Mouse (Mus musculus): ENCODE measurements around the gene Eva1c. TPM values are rescaled to one million over a fixed set of nuclear protein-coding genes. Genes with fewer than 3 reads are reported as not detected.
"Not testable (repeated sequence)": the region's sequence is repeated elsewhere in the genome, so short reads cannot be mapped to it uniquely, and the experiment has no call there.

Eva1c gene
- total RNA-seq, 2 experiments from 2014 or later, result 1.7 to 2.7 TPM

DNA sequence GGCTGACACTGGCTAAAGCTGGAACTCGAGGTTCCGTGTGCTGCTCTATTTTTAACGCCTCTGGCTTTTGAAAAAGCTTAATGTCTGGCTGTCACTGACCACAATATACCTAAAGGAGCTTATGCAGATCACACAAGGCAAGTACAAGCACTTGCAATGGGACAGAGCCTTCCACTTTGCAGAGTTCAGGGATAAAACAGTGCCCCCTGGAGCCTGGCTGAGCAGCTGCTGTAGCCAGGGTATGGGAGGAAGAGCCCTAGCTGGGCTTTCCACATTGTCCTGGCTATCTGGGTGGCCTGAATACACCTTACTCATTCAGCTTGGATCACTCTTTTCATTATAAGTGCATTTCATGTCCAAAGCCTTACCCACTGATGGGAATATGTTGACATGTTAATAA, 24.6 kb upstream of the Eva1c start:
- intact Hi-C loops (cut with DNase I), result loop anchor here (5.0 kb wide), 1 partner anchor 125 kb away; no protein-coding TSS in a partner anchor
- no peak for DNase-seq (ENCODE audit: extremely low spot score in 1 of 2, low spot score in 2 of 2)
- Histone ChIP-seq H3K4me3 (no peak overlapping the region), H3K27ac (no peak overlapping the region)
- peak; percentile 52 for TF ChIP-seq CTCF (IDR thresholded peaks at IDR 0.05)

DNA sequence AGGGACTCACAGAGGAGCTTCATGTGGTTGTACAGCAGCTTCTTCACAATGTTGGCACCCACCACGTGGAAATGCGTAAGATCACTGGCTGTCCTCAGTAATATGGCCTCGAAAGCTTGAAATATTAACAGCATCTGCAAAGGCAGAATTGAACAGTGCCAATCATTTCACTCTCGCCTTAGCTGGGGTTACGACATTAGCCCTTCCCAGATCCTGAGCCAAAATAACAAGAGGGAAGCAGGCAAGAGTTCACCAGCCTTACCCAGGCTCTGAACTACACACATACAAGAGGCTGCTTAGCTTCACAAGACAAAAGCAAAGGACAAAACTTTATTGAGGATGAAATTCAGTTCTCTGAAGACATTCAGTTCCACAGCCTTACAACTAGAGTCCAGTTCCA, 22.1 kb upstream of the Eva1c start:
- H3K4me3 ChIP-seq, result no peak overlapping the region
- no peak for DNase-seq (ENCODE audit: extremely low spot score in 1 of 2, low spot score in 2 of 2)
- TF ChIP-seq CTCF (IDR thresholded peaks at IDR 0.05), result no peak
- intact Hi-C loops (cut with DNase I), result loop anchor here (5.0 kb wide), 1 partner anchor 123 kb away; no protein-coding TSS in a partner anchor
- no peak overlapping the region for H3K27ac ChIP-seq

DNA sequence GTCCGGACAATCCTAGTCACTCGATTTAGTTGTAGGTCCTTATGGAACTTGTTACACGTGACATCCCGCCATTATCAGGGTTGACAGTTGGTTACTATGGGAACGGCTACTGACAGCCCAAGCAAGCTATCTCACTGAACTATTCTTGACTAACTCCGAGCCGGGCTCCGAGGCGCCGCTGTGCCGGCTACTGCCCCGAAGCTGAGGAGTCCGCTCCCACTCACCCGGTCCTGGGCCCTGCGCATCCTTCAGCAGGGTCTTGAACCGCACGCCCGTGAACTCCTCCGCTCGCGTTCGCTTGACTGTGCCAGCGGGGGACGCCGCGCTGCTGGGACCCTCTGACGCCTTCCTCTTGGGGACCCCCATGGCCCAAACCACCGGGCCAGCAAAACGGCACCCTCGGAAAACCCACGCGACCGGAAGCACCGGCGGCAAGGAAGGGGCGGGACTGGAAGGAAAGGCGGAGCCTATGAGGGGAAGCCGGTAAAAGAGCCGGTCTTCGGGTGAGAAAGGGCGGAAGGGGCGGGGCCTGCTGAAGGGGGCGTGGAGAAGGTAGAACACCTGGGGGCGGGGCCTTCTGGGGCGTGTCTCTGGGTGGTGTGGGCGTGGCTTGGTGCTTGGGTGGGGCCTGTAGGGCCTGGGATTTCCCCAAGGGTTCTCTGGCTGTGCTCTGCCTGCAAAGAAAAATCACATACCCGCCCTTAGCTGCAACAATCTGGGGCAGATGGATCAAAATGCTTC, 16.4 kb upstream of the Eva1c start, which contains the start of gene Urb1:
Gene Urb1 (minus strand): TSS at position 439 of the 741 bp plus-strand sequence.
- H3K27ac ChIP-seq, result peak within 1 kb of the TSS; percentile 84
- H3K4me3 ChIP-seq, result peak within 1 kb of the TSS; percentile 90
- TF ChIP-seq CTCF (IDR thresholded peaks at IDR 0.05), result no peak
- peak; percentile 97 to 98 for DNase-seq (ENCODE audit: extremely low spot score in 1 of 2, low spot score in 2 of 2)
- intact Hi-C loops (cut with DNase I), result no loop called here

DNA sequence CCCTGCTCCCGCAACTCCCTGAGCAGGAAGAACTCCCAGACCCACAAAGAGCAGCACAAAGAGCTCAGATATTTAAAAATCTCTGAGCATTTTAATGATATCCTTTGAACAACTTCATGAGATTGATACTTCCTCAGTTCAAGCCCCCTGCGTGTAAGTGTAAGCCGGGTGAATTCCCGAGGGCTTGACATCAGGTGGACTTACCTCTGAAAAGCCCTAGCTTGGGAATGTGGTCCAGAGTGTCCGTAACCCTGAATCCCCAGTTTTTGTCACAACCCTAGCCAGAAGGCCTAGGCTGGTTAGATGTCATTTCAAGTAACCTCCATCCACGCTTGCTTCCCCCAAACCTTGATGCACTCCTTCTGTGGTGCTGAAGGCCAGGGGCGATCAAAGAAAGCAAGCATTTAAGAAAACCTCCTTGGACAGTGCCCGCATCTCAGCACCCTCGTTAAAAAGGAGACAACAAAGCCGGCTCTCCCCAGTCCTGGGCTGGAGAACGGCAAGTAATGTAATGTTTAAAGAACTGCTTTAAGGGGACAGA, 15.7 kb upstream of the Eva1c start:
- Histone ChIP-seq H3K4me3 (peak overlapping the region; percentile 90), H3K27ac (peak overlapping the region; percentile 84)
- intact Hi-C loops (cut with DNase I), result no loop called here
- no peak for DNase-seq (ENCODE audit: extremely low spot score in 1 of 2, low spot score in 2 of 2)
- TF ChIP-seq CTCF (IDR thresholded peaks at IDR 0.05), result no peak

DNA sequence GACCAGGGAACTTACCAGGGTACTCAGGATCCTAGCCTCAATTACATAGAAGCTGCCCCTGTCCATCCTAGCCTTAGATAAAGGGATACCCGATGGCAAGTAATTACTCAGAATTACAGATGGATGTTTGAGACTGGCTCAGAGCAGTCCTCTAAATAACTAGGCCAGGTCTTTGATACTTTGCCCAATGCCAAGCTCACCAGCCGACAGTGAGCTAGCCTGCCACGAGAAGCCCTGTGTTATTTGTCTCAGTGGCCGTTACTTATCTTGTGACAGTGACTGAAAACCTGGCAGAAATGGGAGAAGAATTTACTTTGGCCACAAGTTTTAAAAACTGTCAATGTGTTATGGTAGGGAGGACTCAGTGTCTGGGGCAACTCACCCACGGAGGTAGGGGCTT, 14.4 kb upstream of the Eva1c start:
- intact Hi-C loops (cut with DNase I), result no loop called here
- Histone ChIP-seq H3K4me3 (no peak overlapping the region), H3K27ac (no peak overlapping the region)
- no peak for DNase-seq (ENCODE audit: extremely low spot score in 1 of 2, low spot score in 2 of 2)
- TF ChIP-seq CTCF (IDR thresholded peaks at IDR 0.05), result no peak

DNA sequence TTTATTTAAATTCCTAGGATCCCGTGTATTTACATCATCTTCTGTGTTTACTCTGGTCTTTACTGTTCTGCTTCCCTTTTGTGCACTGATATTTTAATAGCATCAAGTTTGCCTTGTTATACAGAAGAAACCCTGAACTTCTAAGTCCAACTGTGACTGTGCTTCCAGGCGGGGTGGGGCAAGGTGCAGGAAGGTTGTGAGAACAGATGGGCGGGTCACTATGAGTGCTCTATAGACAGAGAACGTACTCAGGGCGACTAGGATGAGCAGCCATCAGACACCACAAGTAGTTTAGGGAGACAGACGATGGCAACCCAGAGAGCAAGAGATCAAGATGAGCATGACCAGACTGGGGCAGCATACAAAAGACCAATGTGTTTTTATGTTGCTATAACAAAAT, 6.2 kb upstream of the Eva1c start:
- intact Hi-C loops (cut with DNase I), result no loop called here
- H3K27ac ChIP-seq, result no peak overlapping the region
- no peak for TF ChIP-seq CTCF (IDR thresholded peaks at IDR 0.05)
- no peak overlapping the region for H3K4me3 ChIP-seq
- DNase-seq (ENCODE audit: extremely low spot score in 1 of 2, low spot score in 2 of 2), result no peak

DNA sequence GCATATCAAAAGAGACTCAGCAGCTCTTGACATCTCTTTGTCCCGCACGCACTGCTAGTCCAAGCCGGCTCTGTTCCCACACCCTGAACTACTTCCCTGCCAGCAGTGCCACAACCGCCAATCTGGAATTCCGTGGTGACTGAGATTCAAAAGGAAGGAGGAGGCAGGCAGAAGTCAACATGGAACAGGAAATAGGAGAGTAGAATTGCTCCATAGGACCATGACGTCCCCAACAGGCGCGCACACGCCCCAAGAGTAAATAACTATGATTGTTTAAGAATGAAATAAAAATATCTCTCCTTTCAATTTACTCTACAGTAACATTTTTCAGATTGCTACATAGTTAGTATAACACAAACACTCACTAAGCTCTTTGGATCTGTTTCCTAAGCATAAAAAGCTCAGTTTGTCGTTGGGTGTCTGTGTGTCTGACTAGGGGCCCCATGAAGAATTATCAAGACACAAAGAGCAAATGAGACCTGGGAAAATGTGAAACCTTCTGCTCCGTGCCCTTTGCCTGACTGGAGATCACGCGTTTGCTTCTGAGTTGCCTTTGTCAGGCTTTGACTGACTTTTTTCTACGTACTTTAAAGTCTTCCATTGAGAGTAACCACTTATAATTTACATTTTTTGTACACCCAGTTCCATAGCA, 5.3 kb upstream of the Eva1c start:
- intact Hi-C loops (cut with DNase I), result no loop called here
- Histone ChIP-seq H3K27ac (no peak overlapping the region), H3K4me3 (no peak overlapping the region)
- DNase-seq (ENCODE audit: extremely low spot score in 1 of 2, low spot score in 2 of 2), result no peak
- no peak for TF ChIP-seq CTCF (IDR thresholded peaks at IDR 0.05)

DNA sequence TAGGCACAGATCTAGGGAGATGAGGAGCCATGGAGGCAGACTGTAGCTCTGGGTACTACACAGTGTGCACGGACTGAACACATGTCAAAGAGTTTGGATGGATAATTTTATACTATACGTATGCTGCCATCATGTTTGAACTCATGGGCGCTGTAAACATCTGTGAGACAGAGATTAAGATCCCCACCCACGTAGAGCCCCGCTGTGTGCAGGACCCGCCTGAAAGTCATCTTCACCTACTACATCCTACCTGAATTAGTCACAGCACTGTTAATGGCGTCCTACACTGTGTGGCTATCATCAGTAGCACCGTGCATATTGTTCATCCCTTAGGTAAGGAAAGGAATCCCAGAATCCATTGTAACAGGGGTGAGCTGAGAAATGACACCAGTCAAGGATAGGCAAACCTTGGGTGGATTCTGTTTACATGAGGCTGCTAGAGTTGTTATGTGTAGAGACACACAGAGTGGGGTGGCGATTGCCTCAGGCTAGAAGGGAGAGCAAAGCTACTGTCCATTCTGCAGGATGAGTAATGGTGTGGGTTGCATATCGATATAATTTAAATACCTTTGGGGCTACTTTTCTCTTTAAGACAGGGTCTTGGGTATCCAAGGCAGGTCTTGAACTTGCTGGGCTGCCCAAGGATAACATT, 4.1 kb upstream of the Eva1c start:
- no peak for DNase-seq (ENCODE audit: extremely low spot score in 1 of 2, low spot score in 2 of 2)
- intact Hi-C loops (cut with DNase I), result no loop called here
- no peak overlapping the region for H3K4me3 ChIP-seq
- no peak overlapping the region for H3K27ac ChIP-seq
- TF ChIP-seq CTCF (IDR thresholded peaks at IDR 0.05), result no peak

DNA sequence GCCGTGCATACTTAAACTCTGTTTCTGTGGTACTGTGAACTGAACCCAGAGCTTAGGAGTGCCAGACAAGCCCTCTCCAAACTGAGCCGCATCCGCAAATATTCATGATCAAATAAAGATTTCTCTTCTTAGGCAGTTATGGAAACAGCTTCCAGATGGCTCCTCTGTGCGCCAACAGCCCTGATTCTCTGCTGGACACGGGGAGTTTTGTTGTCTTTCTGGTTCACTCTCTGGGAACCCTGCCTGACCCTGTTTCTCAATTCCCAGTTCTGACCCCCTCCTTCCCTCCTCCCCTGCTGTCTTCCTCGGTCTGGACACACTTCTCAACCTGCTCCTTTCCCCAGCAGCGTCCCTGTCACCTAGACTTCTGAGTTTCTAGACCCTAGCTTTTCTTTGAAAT, 3.5 kb upstream of the Eva1c start:
- Histone ChIP-seq H3K27ac (no peak overlapping the region), H3K4me3 (no peak overlapping the region)
- intact Hi-C loops (cut with DNase I), result no loop called here
- DNase-seq (ENCODE audit: extremely low spot score in 1 of 2, low spot score in 2 of 2), result no peak
- no peak for TF ChIP-seq CTCF (IDR thresholded peaks at IDR 0.05)

DNA sequence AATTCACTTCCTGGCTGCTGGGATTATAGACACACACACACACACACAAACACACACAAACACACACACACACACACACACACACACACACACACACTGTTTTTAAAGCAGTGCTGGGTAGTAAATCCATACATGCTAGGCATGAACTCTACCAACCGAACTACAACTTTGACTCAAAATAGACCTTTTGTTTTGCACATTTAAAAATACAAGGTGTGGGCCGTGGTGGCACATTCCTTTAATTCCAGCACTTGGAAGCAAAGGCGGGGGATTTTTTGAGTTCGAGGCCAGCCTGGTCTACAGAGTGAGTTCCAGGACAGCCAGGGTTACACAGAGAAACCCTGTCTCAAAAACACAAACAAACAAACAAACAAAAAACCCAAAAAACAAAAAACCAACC, 2.5 kb upstream of the Eva1c start:
- H3K27ac ChIP-seq; DNase-seq (ENCODE audit: extremely low spot score in 1 of 2, low spot score in 2 of 2); intact Hi-C loops (cut with DNase I); H3K4me3 ChIP-seq: not testable (repeated sequence)

DNA sequence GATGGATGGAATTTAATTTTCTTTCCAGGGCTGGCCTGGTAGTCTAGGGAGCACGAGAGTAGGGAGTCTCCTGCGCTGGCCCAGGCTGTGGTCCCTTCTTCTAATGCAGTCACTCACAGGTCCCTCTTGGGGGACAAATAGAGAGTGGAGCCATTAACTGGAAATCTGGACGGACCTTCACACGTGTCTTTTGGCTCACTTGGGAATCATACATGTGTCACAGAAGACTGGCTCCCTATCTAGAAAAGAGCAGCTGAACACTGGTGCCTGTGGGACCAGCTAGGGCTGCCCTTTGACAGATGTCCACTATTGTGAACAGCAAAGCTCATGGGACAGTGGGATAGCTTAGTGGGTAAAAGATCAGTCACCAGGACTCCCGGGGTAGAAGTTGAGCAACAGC, 478 bp upstream of the Eva1c start:
- TF ChIP-seq CTCF (IDR thresholded peaks at IDR 0.05), result no peak
- no peak overlapping the region for H3K4me3 ChIP-seq
- H3K27ac ChIP-seq, result no peak overlapping the region
- intact Hi-C loops (cut with DNase I), result no loop called here
- no peak for DNase-seq (ENCODE audit: extremely low spot score in 1 of 2, low spot score in 2 of 2)

DNA sequence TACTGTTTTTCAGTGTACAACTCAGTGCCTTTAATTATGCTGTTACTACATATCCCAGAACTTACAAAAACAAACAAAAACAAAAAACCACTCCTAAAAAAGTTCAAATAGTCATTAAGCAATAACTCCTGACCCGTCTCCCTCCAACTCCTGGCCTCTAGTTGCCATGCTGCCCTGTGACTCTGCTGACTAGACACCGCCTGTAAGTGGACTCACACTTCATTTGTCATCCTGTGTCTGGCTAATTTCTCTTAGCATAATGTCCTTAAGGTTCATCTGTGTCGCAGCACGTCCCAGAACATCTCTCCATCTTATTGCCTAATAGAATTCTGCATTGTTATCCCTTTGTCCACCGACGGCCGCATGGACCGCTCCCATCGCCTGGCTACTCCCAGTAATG, 979 bp downstream of the Eva1c start:
- Histone ChIP-seq H3K27ac (no peak overlapping the region), H3K4me3 (no peak overlapping the region)
- intact Hi-C loops (cut with DNase I), result no loop called here
- TF ChIP-seq CTCF (IDR thresholded peaks at IDR 0.05), result no peak
- DNase-seq (ENCODE audit: extremely low spot score in 1 of 2, low spot score in 2 of 2), result no peak

Data from left cerebral cortex, adult 2 months (tissue).